Mouse (Mus musculus) ovary, postnatal 14 days (tissue): ENCODE measurements at regions not wholly inside any gene's neighbourhood (a gene's known extent, or its start where the extent isn't known, plus 50 kb on each side); places are given as distances from the start of the nearest gene placed in this dataset.
"Not testable (repeated sequence)": the region's sequence is repeated elsewhere in the genome, so short reads cannot be mapped to it uniquely, and the experiment has no call there.

Source experiments
- DNase-seq: peaks from one replicate; pipeline ENCODE4 v3.0.0; 2022; ENCODE audit warnings: low spot score

DNA sequence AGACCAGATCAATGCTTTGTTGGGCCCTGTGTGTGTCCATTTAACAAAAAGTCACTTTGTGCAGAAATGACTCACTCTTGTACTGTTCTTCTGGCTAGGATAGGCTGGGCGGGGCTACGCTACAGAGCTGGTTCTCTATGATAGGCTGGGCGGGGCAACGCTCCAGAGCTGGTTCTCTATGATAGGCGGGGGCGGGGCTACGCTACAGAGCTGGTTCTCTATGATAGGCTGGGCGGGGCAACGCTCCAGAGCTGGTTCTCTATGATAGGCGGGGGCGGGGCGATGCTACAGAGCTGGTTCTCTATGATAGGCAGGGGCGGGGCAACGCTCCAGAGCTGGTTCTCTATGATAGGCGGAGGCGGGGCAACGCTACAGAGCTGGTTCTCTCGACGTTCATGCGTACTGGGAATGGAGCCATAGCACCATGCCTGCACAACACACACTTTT lies 80.6 kb upstream of the Ipo5 start:
- DNase-seq, result not testable (repeated sequence)

- DNase-seq, result no peak
These were observed 79.6 kb upstream of the Ipo5 start for GRCm38 (mm10) chr14:120831397-120831796.

GRCm38 (mm10) chr14:120831847-120832613 lies 79.0 kb upstream of the Ipo5 start:
- DNase-seq, result peak; percentile 81

GRCm38 (mm10) chr14:120834821-120835220 lies 76.2 kb upstream of the Ipo5 start:
- DNase-seq, result no peak

DNA sequence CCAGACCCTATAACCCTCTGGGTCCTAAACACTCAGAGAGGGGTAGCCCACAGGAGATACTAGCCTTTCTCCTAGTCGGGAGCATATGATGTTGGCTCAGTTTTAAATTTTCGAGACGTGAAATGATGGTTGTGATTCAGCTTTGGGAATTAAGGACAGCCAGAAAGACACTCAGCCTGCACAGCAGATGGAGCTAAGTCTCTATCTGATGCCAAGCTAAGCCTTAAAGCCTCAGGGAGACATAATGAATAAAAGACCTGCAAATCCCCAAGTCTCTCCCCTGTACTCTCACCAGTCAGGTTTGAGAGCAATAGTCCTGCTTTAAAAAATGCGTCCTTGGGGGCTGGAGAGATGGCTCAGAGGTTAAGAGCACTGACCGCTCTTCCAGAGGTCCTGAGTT lies 75.3 kb upstream of the Ipo5 start:
- no peak for DNase-seq

GRCm38 (mm10) chr14:120836535-120837316 lies 74.3 kb upstream of the Ipo5 start:
- no peak for DNase-seq

DNA sequence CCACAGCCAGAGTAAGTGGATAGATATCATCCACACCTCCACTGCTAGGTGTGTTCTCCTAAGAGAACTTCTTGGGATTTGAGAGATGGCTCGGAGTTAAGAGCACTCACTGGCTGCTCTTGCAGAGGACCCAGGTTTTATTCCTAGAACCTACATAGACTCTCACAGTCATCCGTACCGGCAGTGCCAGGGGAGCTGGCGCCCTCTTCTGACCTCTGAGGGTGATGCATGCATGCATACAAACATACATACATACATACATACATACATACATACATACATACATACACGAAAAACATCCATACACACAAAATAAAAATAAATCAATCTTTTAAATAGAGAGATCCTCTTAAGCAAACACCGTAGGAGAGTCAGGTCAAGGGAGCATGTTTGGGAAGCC lies 70.1 kb upstream of the Ipo5 start:
- no peak for DNase-seq

DNA sequence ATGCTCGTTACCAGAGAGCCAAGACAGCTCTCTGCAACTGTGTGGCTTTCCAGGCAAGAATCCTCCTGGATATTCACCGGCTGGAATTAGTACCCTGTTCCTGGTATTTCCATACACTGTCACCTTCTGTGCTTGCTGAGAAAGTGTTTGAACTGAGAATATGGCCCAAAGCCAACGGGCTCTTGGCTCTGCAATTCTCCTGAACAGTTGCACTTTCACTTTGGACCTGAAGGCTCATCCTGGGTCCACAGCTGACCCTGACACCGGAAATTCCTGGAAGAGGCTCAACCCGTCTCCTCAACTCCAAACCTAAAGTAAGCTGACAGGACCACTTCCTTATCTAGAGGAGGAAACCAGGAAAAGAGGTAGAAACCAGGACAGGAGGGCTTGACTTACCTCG lies 69.7 kb upstream of the Ipo5 start:
- DNase-seq, result no peak

- DNase-seq, result no peak
These were observed 65.9 kb upstream of the Ipo5 start for GRCm38 (mm10) chr14:120845172-120845571.

DNA sequence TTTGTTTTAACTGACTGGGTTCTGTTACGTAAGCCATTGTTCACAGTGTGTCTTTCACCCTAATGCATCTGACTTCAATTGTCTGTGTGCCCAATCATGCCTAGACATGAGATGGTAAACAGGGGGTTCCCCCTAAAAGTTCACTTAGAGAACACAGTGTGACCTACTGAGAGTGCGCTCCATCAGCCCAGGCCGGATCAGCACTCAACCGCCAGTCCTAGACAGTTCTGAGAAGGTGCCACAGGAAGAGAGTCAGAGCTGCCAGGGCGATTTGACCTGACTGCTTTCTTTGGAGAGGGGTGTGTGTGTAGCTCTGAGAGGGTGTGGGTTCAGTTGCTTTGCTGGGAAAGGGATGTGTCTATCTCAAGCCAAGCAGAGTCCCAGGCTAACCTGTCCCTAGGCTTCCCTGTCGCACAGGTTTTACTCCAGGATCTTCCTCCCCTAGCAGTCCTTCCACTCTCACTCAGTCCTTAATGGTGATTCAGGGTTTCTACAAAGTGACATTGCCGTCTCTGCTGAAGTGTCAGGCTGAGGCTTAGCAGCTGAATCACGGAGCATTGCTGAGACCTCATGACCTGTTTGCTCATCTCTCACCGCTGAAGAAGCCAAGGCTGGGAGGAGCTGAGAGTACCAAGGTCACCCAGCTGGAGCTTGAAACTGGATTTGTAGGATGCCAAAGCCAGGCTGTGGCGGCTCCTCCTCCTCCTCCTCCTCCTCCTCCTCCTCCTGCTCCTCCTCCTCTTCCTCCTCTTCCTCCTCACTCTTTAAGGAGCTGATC lies 64.8 kb upstream of the Ipo5 start:
- peak; percentile 18 for DNase-seq

DNA sequence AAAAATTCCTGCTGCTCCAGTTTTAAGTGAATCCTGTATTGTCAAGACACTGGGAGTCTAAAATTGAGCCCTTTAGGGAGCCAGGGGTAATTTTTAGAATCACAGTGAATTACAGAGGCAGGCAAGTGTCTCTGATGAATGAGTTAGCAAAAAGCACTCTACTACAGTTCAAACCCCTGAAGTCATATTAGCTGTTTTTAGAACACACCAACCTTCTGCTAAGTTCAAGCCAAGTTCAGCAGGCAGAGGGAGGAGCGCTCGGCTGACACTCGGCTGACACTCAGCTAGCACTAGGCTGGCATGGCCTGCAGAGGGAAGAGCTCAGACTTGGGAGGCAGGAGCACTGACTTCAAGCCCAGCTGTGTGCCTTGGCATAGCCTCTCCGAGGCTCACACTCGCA lies 64.0 kb upstream of the Ipo5 start:
- no peak for DNase-seq

DNA sequence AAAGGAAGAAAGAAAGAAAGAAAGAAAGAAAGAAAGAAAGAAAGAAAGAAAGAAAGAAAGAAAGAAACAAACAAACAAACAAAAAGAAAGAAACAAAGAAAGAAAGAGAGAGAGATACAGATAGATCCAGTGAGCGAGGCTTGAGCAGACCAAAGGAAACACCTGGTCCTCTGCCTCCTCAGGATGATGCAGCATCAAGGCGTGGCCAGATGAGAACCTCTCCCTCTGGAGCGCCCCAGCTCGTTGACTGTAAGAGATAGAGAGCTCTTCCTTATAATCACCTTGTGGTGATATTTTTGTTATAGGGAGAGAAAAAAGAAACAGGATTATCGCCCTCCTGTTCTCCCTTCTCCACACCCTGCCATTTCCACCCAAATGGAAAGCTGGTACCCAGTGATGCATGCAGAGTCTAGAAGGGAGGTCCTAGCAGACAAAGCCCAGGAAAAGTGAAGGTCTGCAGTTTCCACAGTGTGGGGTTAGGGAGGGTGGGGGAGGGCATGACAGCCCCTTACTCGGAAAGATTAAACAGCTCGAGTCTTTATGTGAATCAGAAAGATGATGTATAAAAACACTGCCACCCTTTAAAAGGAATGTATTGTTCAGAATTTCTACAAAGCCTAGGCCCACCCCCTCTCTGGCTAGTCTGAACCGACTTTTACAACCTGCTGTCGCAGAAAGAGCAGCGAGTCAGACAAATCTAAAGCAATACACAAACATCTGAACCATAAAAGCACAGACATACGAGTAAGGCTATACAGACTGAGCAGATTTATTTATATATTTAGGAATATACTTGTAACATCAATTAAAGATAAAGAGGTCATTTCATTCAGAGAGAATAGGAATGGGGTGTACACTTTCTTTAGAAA lies 62.7 kb upstream of the Ipo5 start:
- DNase-seq, result no peak

DNA sequence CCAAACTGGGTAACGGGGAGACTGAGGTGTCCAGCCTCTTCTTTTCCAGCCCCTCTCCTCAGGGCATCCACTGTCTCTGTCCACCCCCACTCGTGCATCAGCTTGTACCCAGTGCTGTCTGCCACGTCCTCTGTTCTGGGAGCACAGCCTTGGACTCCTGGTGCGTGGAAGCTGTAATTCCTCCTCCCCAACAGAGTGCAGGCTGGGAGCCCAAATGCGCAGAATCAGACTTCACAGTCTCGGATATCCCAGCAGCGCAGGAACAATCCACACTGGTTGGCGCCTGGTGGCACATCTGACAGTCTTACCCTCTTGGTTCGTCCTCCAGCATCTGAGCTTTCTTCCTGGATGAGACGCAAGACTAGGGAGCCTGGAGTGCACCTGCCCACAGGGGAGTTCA lies 61.9 kb upstream of the Ipo5 start:
- DNase-seq, result no peak

- no peak for DNase-seq
These were observed 57.4 kb upstream of the Ipo5 start for GRCm38 (mm10) chr14:120853643-120854042.

- DNase-seq, result no peak
These were observed 56.5 kb upstream of the Ipo5 start for GRCm38 (mm10) chr14:120854559-120854958.

- no peak for DNase-seq
These were observed 55.8 kb upstream of the Ipo5 start for GRCm38 (mm10) chr14:120855181-120855580.
